Mouse (Mus musculus) liver, embryonic 14.5 days (tissue): ENCODE data around the gene Tmem273.

Experiments
- CTCF ChIP-seq: IDR thresholded peaks from 2 replicates; pipeline ENCODE4 v1.5.1; 2016; ENCODE audit warnings: antibody characterized with exemption, low read depth, control low read depth
- EP300 ChIP-seq: IDR thresholded peaks from 2 replicates; pipeline ENCODE4 v1.6.1; 2016; ENCODE audit warnings: antibody characterized with exemption, low read depth

DNA sequence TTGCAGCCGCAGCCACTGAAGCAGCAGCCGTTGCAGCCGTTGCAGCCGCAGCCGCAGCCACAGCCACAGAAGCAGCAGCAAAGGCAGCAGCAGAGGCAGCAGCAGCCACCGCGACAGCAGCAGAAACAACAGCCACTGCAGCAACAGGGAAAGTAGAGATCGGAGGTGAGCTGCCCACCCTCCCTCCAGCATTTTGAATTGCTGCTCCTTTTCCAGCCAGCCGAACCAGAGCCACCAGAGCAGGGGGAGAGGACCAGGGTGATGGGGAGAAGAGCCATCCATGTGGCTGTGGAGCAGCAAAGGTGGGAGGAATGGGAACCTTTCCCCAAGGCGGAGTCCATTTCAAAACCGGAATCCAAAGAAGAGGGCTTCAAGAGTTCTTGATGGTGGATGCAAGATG is 50.4 kb downstream of the Tmem273 start:
- TF ChIP-seq CTCF: no peak
- TF ChIP-seq EP300: no peak
